Mouse (Mus musculus) kidney, embryonic 16.5 days (tissue): ENCODE measurements around the gene Kdm7a. TPM values are rescaled to one million over a fixed set of nuclear protein-coding genes. Genes with fewer than 3 reads are reported as not detected.

Experiments
- ATAC-seq: fragments of 200-750 bp; cut with Nextera tagmentation; 2 replicates; pipeline ENCODE4 v1.8.0; 2017; ENCODE audit warnings: moderate TSS enrichment; ENCODE audit not compliant: low FRiP score, low TSS enrichment
- H3K27ac ChIP-seq: fragments of 300-500 bp; sonication (generic); 2 replicates; pipeline ENCODE4 v1.5.1; 2014; ENCODE audit warnings: low read length
- H3K27me3 ChIP-seq: fragments of 300-500 bp; sonication (generic); 2 replicates; pipeline ENCODE4 v1.6.1; 2014; ENCODE audit warnings: low read length, control low read depth, mixed read lengths; ENCODE audit not compliant: insufficient read depth
- H3K36me3 ChIP-seq: fragments of 300-500 bp; sonication (generic); 2 replicates; pipeline ENCODE4 v1.6.1; 2014; ENCODE audit warnings: low read length, control low read depth, mixed read lengths; ENCODE audit not compliant: insufficient read depth
- H3K4me1 ChIP-seq: fragments of 300-500 bp; sonication (generic); 2 replicates; pipeline ENCODE4 v1.6.1; 2014; ENCODE audit warnings: low read length, control low read depth, mixed read lengths; ENCODE audit not compliant: insufficient read depth
- H3K4me2 ChIP-seq: fragments of 300-500 bp; sonication (generic); replicated peaks from 2 replicates; pipeline ENCODE4 v1.6.1; 2014; ENCODE audit warnings: low read depth, low read length
- H3K4me3 ChIP-seq: fragments of 300-500 bp; sonication (generic); 2 replicates; pipeline ENCODE4 v1.5.1; 2014; ENCODE audit warnings: mild to moderate bottlenecking, low read length
- H3K9ac ChIP-seq: fragments of 300-500 bp; sonication (generic); replicated peaks from 2 replicates; pipeline ENCODE4 v1.6.1; 2014; ENCODE audit warnings: low read length
- H3K9me3 ChIP-seq: fragments of 300-500 bp; sonication (generic); 2 replicates; pipeline ENCODE4 v1.6.1; 2016; ENCODE audit warnings: low read length, control low read depth
- WGBS: fragments of 180-500 bp; shearing (Covaris S2); extraction: QIAGEN DNeasy Blood & Tissue Kit; methylation state at CpG from one replicate; pipeline ENCODE4 v1.1.7; 2014; 5-methylcytosine and 5-hydroxymethylcytosine counted together
- polyA plus RNA-seq: library from polyadenylated mRNA; unstranded; fragments of >200 nt; fragmentation: Nextera tagmentation; extraction: Ambion mirVana; gene quantifications from 2 replicates; pipeline ENCODE4 v1.2.1, GENCODE M21; 2015

Gene Kdm7a
- polyA plus RNA-seq, 1 experiment from 2014 or later = 5.7 TPM

- H3K27ac ChIP-seq = no peak overlapping the region
- WGBS = 79% methylated on average over 1 of the region's 1 CpGs
- H3K4me2 ChIP-seq = no peak overlapping the region
- H3K9ac ChIP-seq = no peak overlapping the region
- H3K27me3 ChIP-seq = peaks cover 13% of the 10 kb centered on the region; the same call in 1 of the 2 replicates
- H3K4me3 ChIP-seq = no peak overlapping the region
- H3K9me3 ChIP-seq = peaks cover 6% of the 10 kb centered on the region; the same call in 1 of the 2 replicates
- no peaks in the 10 kb centered on the region for H3K36me3 ChIP-seq
- ATAC-seq = no peak
- H3K4me1 ChIP-seq = no peaks in the 10 kb centered on the region
These were observed 91.2 kb downstream of the Kdm7a start for GRCm38 (mm10) chr6:39115438-39115837.

GRCm38 (mm10) chr6:39113141-39113540, 93.4 kb downstream of the Kdm7a start:
- no peak for ATAC-seq
- 89% methylated on average over 3 of the region's 3 CpGs for WGBS

GRCm38 (mm10) chr6:39112701-39113100, 93.9 kb downstream of the Kdm7a start:
- Histone ChIP-seq H3K4me2 (no peak overlapping the region), H3K4me1 (no peaks in the 10 kb centered on the region), H3K27ac (no peak overlapping the region), H3K4me3 (no peak overlapping the region), H3K9me3 (no peaks in the 10 kb centered on the region), H3K27me3 (0 out of 2 replicates have a peak, but pooled peaks cover 9% of the 10 kb centered on the region), H3K9ac (no peak overlapping the region), H3K36me3 (no peaks in the 10 kb centered on the region)
- WGBS = 93% methylated on average over 3 of the region's 3 CpGs
- ATAC-seq = no peak

More at GRCm38 (mm10) chr6:39113141-39113540, 93.4 kb downstream of the Kdm7a start:
- no peak overlapping the region for H3K4me2 ChIP-seq
- no peaks in the 10 kb centered on the region for H3K36me3 ChIP-seq
- H3K9ac ChIP-seq = no peak overlapping the region
- H3K9me3 ChIP-seq = no peaks in the 10 kb centered on the region
- H3K4me1 ChIP-seq = no peaks in the 10 kb centered on the region
- no peak overlapping the region for H3K4me3 ChIP-seq
- H3K27ac ChIP-seq = no peak overlapping the region
- 0 out of 2 replicates have a peak, but pooled peaks cover 9% of the 10 kb centered on the region for H3K27me3 ChIP-seq

- ATAC-seq = no peak
- Histone ChIP-seq H3K27me3 (no peaks in the 10 kb centered on the region), H3K9ac (no peak overlapping the region), H3K36me3 (no peaks in the 10 kb centered on the region), H3K4me1 (no peaks in the 10 kb centered on the region), H3K4me2 (no peak overlapping the region), H3K4me3 (no peak overlapping the region), H3K9me3 (no peaks in the 10 kb centered on the region), H3K27ac (no peak overlapping the region)
- 60% methylated on average over 2 of the region's 2 CpGs for WGBS
These were observed 99.8 kb downstream of the Kdm7a start for GRCm38 (mm10) chr6:39106812-39107211.

- Histone ChIP-seq H3K4me1 (no peaks in the 10 kb centered on the region), H3K9me3 (no peaks in the 10 kb centered on the region), H3K27ac (no peak overlapping the region), H3K36me3 (no peaks in the 10 kb centered on the region), H3K27me3 (no peaks in the 10 kb centered on the region), H3K4me3 (no peak overlapping the region), H3K4me2 (no peak overlapping the region), H3K9ac (no peak overlapping the region)
- 68% methylated on average over 4 of the region's 4 CpGs for WGBS
- ATAC-seq = no peak
These were observed 102.0 kb downstream of the Kdm7a start for GRCm38 (mm10) chr6:39104631-39105030.

Other genes with a start within 250 kb of the Kdm7a start
- 7.1 and 7.3 TPM in 2 replicates for gene Parp12, start 88.4 kb downstream of the Kdm7a start, polyA plus RNA-seq
- gene Slc37a3, start 170.9 kb upstream of the Kdm7a start, polyA plus RNA-seq = 57.7 and 57.8 TPM in 2 replicates
- 2.2 and 2.9 TPM in 2 replicates for gene Rab19, start 174.4 kb upstream of the Kdm7a start, polyA plus RNA-seq
- gene Mkrn1, start 213.7 kb upstream of the Kdm7a start, polyA plus RNA-seq = 59.4 and 64.1 TPM in 2 replicates